Mouse (Mus musculus): ENCODE measurements around the gene Cmc2. TPM values are rescaled to one million over a fixed set of nuclear protein-coding genes. Genes with fewer than 3 reads are reported as not detected.

Cmc2 gene
- total RNA-seq, 2 experiments from 2014 or later: 38.6 to 107 TPM

DNA sequence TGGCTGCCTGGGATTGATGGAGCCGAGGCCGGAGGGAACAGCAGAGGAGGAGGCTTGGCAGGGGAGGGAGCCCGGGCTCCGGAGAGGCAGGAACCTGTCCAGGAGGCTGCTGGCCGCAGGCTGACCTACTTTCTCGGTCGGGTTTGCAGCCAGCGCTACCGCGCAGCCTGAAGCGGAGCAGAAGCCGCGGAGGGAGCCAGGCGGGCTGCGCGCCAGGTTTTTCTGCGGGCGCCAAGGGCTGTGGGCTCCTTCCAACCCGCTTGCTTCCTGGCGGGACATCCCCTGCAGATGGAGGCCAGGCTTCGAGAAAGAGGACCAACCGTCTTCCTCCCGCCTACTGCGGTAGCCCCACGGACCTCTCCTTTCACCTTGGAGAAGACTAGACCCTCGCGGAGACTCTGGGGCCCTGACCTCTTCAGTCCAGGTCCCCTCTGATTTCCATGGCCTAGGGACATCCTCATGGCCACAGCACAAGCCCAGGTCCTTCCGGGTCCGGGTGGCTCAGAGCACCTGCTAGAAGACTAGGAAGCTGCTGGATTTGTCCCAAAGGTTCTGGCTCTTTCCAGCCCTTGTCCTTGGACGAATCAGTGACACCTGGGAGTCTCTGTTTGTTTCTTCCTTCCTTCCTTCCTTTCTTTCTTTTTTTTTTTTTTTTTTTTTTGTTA lies 57.8 kb downstream of the Cmc2 start:
- no peak for ATAC-seq (replicated peaks; ENCODE audit: low FRiP score, poor library complexity, severe bottlenecking)

DNA sequence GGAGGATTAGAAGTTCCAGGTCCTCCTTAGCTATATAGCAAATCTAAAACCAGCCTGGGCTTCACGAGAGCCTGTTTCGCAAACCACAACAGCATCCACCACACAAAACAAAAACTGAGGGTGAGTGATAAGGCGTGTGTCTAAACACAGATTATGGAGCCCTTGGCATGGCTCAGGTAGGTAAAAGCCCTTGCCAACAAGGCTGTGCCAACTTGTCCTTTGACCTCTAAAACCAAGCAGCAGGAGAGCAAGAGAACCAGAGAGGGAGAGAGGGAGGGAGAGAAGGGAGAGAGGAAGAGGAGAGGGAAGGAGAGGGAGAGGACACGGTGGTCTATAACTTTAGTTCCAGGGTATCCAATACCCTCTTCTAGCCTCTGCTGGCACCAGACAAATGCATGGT lies 59.1 kb downstream of the Cmc2 start:
- ATAC-seq (replicated peaks; ENCODE audit: low FRiP score, poor library complexity, severe bottlenecking): no peak

DNA sequence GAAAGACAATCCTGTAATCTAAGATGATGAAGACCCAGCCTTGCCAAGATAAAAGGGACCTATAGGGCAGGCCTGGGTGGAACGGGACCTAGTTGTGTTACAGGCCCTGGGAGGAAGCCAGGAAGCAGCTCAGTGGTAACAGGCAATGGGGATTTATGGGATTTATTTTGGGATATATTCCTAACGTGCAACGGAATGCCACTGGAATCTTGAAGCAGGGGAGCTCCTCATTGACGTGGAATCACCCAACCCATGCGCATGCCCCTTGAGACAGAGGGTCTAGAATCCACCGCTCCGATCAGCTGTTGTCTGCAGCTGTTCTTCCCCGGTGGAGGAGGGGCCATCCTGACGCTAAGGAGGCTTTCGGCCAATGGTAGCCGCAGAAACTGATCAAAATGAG lies 69.2 kb downstream of the Cmc2 start:
- no peak for ATAC-seq (replicated peaks; ENCODE audit: low FRiP score, poor library complexity, severe bottlenecking)

DNA sequence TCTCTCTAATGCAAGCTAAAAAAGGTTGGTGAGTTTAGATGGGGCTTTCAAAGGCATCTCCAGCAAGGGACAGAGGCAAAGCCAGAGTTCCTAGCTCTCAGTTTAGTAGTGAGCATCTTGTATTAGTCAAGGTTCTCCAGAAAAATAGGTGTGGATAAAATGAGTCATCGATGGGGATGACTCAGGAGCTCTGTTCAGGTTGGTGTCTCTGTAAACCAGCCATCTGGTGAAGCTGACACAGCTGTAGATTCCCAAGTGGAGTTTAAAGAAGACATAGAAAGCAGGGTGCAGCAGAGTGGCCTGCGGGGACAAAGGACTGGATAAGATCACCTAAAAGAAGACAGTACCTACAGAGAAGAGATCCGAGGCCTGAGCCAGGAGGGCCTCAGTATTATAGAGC lies 73.2 kb downstream of the Cmc2 start:
- no peak for ATAC-seq (replicated peaks; ENCODE audit: low FRiP score, poor library complexity, severe bottlenecking)

DNA sequence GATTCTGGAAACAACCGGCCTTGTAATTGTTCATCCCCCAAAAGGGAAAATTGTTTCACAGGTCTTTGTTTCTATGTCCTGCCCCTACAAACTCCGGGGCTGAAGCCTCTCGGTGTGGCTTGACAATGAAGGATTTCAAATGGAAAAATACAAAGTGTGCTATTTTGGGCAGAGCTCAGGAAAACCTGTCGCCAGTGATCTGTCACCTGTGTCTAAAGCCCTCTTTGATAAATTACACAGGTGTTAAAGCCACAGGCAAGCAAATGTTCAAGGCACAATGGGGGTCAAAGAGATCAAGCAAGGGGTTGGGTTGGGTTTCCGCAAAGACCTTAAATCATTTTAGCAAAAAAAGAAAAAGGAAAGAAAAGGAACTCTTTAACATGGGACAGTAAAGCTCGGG lies 78.6 kb downstream of the Cmc2 start:
- no peak for ATAC-seq (replicated peaks; ENCODE audit: low FRiP score, poor library complexity, severe bottlenecking)

Other genes starting within 250 kb of the Cmc2 start
- 1.1 TPM in 1 of 2 replicates, not detected in the other for gene Cdyl2, start 188.5 kb downstream of the Cmc2 start, total RNA-seq (2015; ENCODE audit: low replicate concordance)
- gene Cdyl2, start 188.5 kb downstream of the Cmc2 start, total RNA-seq (2017; ENCODE audit: low replicate concordance): 0.45 and 2.8 TPM in 2 replicates
- 72.8 and 106 TPM in 2 replicates for gene Cenpn, start 275 bp upstream of the Cmc2 start, total RNA-seq (2015; ENCODE audit: low replicate concordance)
- gene Cenpn, start 275 bp upstream of the Cmc2 start, total RNA-seq (2017; ENCODE audit: low replicate concordance): 62.6 and 77.5 TPM in 2 replicates
- gene Atmin, start 21.9 kb upstream of the Cmc2 start, total RNA-seq (2015; ENCODE audit: low replicate concordance): 7.2 and 10.5 TPM in 2 replicates
- gene Atmin, start 21.9 kb upstream of the Cmc2 start, total RNA-seq (2017; ENCODE audit: low replicate concordance): 1.0 and 2.3 TPM in 2 replicates
- not detected in 2 replicates for gene 1700030J22Rik, start 57.5 kb upstream of the Cmc2 start, total RNA-seq (2015; ENCODE audit: low replicate concordance)
- not detected in 2 replicates for gene 1700030J22Rik, start 57.5 kb upstream of the Cmc2 start, total RNA-seq (2017; ENCODE audit: low replicate concordance)
- gene Gcsh, start 72.1 kb upstream of the Cmc2 start, total RNA-seq (2015; ENCODE audit: low replicate concordance): 2.2 and 2.5 TPM in 2 replicates
- 4.6 and 4.9 TPM in 2 replicates for gene Gcsh, start 72.1 kb upstream of the Cmc2 start, total RNA-seq (2017; ENCODE audit: low replicate concordance)
- 1.1 TPM in 1 of 2 replicates, not detected in the other for gene Pkd1l2, start 161.0 kb upstream of the Cmc2 start, total RNA-seq (2015; ENCODE audit: low replicate concordance)
- gene Pkd1l2, start 161.0 kb upstream of the Cmc2 start, total RNA-seq (2017; ENCODE audit: low replicate concordance): not detected in 2 replicates
- 1.8 TPM in 1 of 2 replicates, not detected in the other for gene Bco1, start 174.4 kb upstream of the Cmc2 start, total RNA-seq (2015; ENCODE audit: low replicate concordance)
- not detected in 2 replicates for gene Bco1, start 174.4 kb upstream of the Cmc2 start, total RNA-seq (2017; ENCODE audit: low replicate concordance)
- gene Gan, start 236.7 kb upstream of the Cmc2 start, total RNA-seq (2015; ENCODE audit: low replicate concordance): 12.3 and 15.1 TPM in 2 replicates
- 12.4 and 13.6 TPM in 2 replicates for gene Gan, start 236.7 kb upstream of the Cmc2 start, total RNA-seq (2017; ENCODE audit: low replicate concordance)